Mouse (Mus musculus): Measurements from ENCODE around the gene Glud1.

The Glud1 gene

GRCm38 (mm10) chr14:34378560-34379331, 68.2 kb downstream of the Glud1 start:
- no peak for DNase-seq (ENCODE audit: low read depth, low spot score)

DNA sequence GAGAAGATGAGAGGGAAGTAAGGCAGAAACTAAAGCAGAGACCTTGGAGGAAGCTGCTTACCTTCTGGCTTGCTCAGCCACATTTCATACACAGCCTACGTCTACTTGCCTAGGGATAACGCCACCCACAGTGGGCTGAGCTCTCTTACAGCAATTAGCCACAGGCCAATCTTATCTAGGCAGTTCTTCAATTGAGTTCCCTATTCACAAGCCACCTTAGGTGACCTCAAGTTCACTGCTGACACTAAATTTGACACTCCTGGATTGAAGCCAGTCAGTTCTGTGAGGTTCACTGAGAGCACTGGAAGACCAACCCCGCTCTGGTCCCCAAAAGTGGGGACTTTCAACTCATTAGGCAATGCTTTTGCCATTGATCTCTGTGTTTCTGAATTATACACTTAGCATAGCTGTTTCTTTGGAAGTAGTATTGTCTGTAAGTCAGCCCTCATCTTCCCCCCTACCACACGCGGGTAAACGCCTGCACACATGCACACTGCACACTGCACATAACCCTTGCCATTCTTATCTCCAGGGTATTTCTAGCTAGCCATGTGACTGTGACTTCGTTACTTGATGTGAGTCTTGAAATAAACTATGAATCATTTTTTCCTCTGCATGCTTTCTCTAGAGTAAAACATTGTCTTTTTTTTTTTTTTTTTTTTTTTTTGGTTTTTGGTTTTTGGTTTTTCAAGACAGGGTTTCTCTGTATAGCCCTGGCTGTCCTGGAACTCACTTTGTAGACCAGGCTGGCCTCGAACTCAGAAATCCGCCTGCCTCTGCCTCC, 72.6 kb downstream of the Glud1 start:
- DNase-seq (ENCODE audit: low read depth, low spot score): no peak

DNA sequence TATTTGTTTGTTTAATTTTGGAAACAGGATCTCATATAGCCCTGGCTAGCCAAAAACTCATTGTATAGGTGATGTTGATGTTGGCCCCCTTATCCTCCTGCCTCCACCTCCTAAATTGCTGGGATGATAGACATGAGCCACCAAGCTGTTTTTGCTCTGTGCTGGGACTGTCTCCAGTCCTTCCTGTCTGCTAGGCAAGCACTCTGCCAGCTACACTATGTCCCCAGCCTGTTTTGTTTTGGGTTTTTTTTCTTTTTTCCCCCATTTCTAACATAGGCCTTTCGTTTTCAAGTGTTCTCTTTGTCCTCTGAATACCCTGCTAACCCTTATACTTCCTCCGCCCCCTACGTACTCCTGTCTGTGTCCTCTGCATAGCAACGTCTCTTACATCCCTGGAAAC, 82.8 kb downstream of the Glud1 start:
- no peak for DNase-seq (ENCODE audit: low read depth, low spot score)

All from CD4-positive, CD25-positive, alpha-beta regulatory T cell, adult 2 months (primary cell).